Mouse (Mus musculus) liver, adult 2 months (tissue): ENCODE measurements around the gene Palld. TPM values are rescaled to one million over a fixed set of nuclear protein-coding genes. Genes with fewer than 3 reads are reported as not detected.

Experiments
- DNase-seq: peaks from one replicate; pipeline ENCODE4 v3.0.0-alpha.2; 2011; ENCODE audit warnings: low read depth, low spot score; ENCODE audit errors: extremely low read depth
- H3K27ac ChIP-seq: fragments of 200-500 bp; replicated peaks from 2 replicates; pipeline ENCODE4 v1.5.1; 2012; ENCODE audit warnings: low read depth, mild to moderate bottlenecking, control low read depth, inconsistent platforms, low read length; ENCODE audit not compliant: insufficient read depth
- H3K27me3 ChIP-seq: fragments of 200-500 bp; 2 replicates; pipeline ENCODE4 v1.6.1; 2012; ENCODE audit warnings: mild to moderate bottlenecking, moderate library complexity, low read length, inconsistent platforms; ENCODE audit not compliant: control insufficient read depth, insufficient read depth
- H3K36me3 ChIP-seq: fragments of 200-500 bp; 2 replicates; pipeline ENCODE4 v1.6.1; 2012; ENCODE audit warnings: low read length, inconsistent platforms; ENCODE audit not compliant: control insufficient read depth, insufficient read depth
- H3K4me1 ChIP-seq: fragments of 200-500 bp; 2 replicates; pipeline ENCODE4 v1.6.1; 2011; ENCODE audit warnings: low read length; ENCODE audit not compliant: control insufficient read depth, insufficient read depth
- H3K4me3 ChIP-seq: fragments of 200-500 bp; 2 replicates; pipeline ENCODE4 v1.5.1; 2011; ENCODE audit warnings: low read depth, mild to moderate bottlenecking, control low read depth, low read length, moderate library complexity; ENCODE audit not compliant: insufficient read depth
- H3K79me2 ChIP-seq: fragments of 200-500 bp; 2 replicates; pipeline ENCODE4 v1.6.1; 2012; ENCODE audit warnings: inconsistent platforms, mild to moderate bottlenecking, low read length, moderate library complexity; ENCODE audit not compliant: control insufficient read depth, insufficient read depth
- H3K9ac ChIP-seq: fragments of 200-500 bp; 2 replicates; pipeline ENCODE4 v1.6.1; 2012; ENCODE audit warnings: low read depth, mild to moderate bottlenecking, control low read depth, inconsistent platforms, low read length
- CTCF ChIP-seq: fragments of 200-500 bp; IDR thresholded peaks from 2 replicates; pipeline ENCODE4 v1.5.1; 2011; ENCODE audit warnings: low read depth, low read length, control low read depth
- POLR2A ChIP-seq: fragments of 200-500 bp; IDR thresholded peaks from 2 replicates; pipeline ENCODE4 v1.6.1; 2011; ENCODE audit warnings: low read length, control low read depth; ENCODE audit not compliant: insufficient read depth; ENCODE audit errors: extremely low read depth
- WGBS: fragments of 180-500 bp; shearing (Covaris S2); methylation state at CpG from one replicate; pipeline ENCODE4 v1.1.7; 2018; 5-methylcytosine and 5-hydroxymethylcytosine counted together
- polyA plus RNA-seq: library from polyadenylated mRNA; depleted of rRNA; stranded (reverse); fragments of >200 nt; gene quantifications from 2 replicates; pipeline ENCODE4 v1.2.3, GENCODE M21; 2012
- total RNA-seq: library from RNA; depleted of rRNA; stranded (reverse); fragments of >200 nt; gene quantifications from 2 replicates; pipeline ENCODE4 v1.2.3, GENCODE M21; 2014

Palld gene
- total and polyA plus RNA-seq, 2 experiments: 10.1 to 17.8 TPM

DNA sequence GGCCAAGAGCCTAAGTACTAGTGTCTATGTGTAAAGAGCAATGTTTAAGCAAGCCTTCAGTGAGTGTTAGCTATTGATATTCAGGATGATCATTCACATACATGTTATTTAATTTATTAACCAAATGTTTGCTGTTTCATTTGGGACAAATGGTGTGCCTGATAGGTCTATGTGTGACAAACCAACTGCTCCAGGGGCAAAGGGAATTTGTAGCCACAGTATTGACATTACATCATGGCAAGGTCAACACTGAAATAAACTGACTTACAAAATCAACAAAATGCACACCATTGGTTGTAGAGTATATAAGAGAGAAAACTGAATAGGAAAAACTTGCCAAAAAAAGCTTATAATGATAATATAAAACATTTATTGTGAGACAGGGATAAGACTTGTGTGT is 333.3 kb downstream of the Palld start:
- peak overlapping the region; percentile 84 for H3K27ac ChIP-seq
- peak; percentile 84 for DNase-seq
- TF ChIP-seq POLR2A (no peak), CTCF (no peak)
- H3K9ac ChIP-seq: no peak overlapping the region
- H3K27me3 ChIP-seq: no peaks in the 10 kb centered on the region
- peaks cover 31% of the 10 kb centered on the region for H3K4me1 ChIP-seq
- H3K4me3 ChIP-seq: no peak overlapping the region
- H3K79me2 ChIP-seq: peaks cover 14% of the 10 kb centered on the region; the same call in 1 of the 2 replicates
- peaks cover 2% of the 10 kb centered on the region; the same call in 1 of the 2 replicates for H3K36me3 ChIP-seq

DNA sequence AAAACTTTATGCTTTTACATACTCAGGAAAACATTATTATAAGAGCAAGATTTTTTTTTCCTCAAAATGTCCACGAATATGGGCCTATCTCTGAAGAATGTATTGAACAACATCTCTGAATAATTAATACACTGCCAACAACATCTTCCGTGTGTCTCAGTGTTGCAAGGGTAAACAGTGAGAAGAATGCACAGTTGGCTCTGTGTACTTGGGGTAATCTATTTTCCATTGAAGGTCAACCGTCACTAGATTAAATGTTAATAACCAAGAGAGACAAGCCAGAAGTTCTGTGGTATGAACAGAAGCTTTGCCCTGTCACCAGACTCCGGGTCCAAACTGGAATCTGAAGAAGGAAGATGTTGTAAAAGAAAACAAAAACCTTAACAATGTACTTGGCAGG is 339.1 kb downstream of the Palld start:
- Histone ChIP-seq H3K27me3 (no peaks in the 10 kb centered on the region), H3K27ac (no peak overlapping the region), H3K9ac (no peak overlapping the region), H3K79me2 (peaks cover 5% of the 10 kb centered on the region; the same call in 1 of the 2 replicates), H3K4me3 (no peak overlapping the region), H3K4me1 (peaks cover 18% of the 10 kb centered on the region), H3K36me3 (peaks cover 4% of the 10 kb centered on the region)
- WGBS: 17% methylated on average over 4 of the region's 4 CpGs
- DNase-seq: peak; percentile 67
- TF ChIP-seq CTCF (no peak), POLR2A (no peak)

DNA sequence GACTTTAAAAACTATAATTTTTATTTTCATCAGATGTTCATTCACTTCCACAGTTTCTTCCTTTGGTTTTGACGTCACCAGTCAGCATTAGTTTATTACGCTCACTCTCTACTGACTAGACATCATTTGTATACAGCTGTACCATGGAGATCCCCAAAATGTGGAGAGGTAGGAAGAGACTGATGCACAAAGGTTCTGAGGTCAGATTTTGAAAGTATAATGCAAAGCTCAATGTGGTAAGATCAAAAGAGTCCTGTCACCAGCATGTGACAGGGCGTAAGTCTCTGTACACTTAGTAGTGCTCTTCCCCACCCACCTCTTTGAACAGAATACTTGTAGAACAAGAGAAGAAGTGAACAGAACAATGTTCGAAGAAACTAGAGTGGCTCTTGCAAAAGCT is 339.9 kb downstream of the Palld start:
- no peak for TF ChIP-seq POLR2A
- no peak for TF ChIP-seq CTCF
- Histone ChIP-seq H3K4me3 (no peak overlapping the region), H3K79me2 (peaks cover under 1% of the 10 kb centered on the region; the same call in 1 of the 2 replicates), H3K36me3 (peaks cover 4% of the 10 kb centered on the region), H3K4me1 (peaks cover 22% of the 10 kb centered on the region), H3K27ac (no peak overlapping the region), H3K9ac (no peak overlapping the region), H3K27me3 (no peaks in the 10 kb centered on the region)
- 88% methylated on average over 4 of the region's 4 CpGs for WGBS
- DNase-seq: no peak

DNA sequence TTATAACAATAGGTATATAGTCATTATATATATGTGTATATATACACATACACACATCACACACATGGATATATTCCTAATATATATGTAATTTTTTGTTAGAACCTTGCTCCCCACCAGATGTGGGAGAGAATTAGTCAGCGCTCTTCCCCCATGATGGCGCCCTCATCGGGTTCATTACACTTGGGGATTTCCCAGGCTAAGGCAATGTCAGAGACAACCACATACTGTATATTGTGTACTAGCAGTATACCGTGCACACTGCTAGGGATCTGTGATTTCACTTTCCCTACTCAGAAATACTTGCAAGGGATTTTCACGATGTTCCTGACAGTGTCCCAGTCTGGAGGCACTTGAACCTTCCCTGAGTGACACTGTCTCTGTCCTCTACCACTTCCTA is 341.3 kb downstream of the Palld start:
- H3K36me3 ChIP-seq: peaks cover 2% of the 10 kb centered on the region

DNA sequence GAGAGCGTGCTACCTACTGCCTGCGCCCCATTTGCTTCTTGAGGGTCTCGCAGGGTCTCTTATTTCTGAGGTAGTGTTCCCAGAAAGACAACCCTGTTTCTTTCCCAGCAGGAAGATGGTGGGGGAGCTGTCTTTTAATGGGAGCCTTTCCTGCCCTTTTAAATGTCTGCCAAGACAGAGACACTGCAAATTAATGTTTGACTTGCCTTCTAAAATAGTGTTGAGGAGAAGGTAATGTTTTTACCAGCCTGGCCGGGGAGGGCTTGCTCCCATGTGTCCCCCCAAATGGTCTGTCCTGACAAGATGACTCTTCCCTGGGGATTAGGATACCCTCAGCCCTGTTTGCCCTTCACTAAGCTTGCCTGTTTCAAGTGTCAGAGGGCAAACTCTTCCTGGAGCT is 342.5 kb downstream of the Palld start:
- Histone ChIP-seq H3K27me3 (no peaks in the 10 kb centered on the region), H3K79me2 (peaks cover 20% of the 10 kb centered on the region; the same call in 1 of the 2 replicates), H3K9ac (peak overlapping the region; percentile 66; the same call in 1 of the 2 replicates), H3K4me1 (peaks cover 34% of the 10 kb centered on the region), H3K36me3 (peaks cover 6% of the 10 kb centered on the region), H3K27ac (peak overlapping the region; percentile 94), H3K4me3 (no peak overlapping the region)
- WGBS: 36% methylated on average over 4 of the region's 4 CpGs
- TF ChIP-seq CTCF (no peak), POLR2A (no peak)
- DNase-seq: no peak

More for the DNA sequence above, 341.3 kb downstream of the Palld start:
- peak overlapping the region; percentile 35; the same call in 1 of the 2 replicates for H3K27ac ChIP-seq
- H3K27me3 ChIP-seq: no peaks in the 10 kb centered on the region
- H3K9ac ChIP-seq: no peak overlapping the region
- TF ChIP-seq CTCF (no peak), POLR2A (no peak)
- H3K79me2 ChIP-seq: peaks cover 14% of the 10 kb centered on the region; the same call in 1 of the 2 replicates
- peaks cover 31% of the 10 kb centered on the region for H3K4me1 ChIP-seq
- no peak for DNase-seq
- H3K4me3 ChIP-seq: no peak overlapping the region
- 92% methylated on average over 5 of the region's 5 CpGs for WGBS

DNA sequence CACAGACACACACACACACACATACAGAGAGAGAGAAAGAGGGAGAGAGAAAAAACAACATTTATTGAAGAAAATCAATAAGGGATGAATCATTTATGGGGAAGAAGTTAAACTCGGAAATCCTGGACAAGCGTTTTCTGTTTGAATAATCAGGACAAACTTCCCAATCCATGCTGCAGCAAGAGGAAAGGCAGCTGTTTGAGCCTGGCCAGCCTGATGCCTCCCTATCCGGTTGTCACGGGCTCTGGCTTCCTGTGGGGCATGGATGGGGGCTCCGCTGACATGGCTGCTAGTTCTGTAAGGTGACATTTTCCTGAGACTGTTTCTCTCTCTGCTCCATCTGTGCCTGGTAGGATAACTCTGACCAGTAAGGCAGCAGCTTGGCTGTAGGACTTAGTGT is 343.0 kb downstream of the Palld start:
- TF ChIP-seq POLR2A: no peak
- TF ChIP-seq CTCF: no peak
- peak overlapping the region; percentile 34 for H3K4me3 ChIP-seq
- peaks cover 6% of the 10 kb centered on the region for H3K36me3 ChIP-seq
- no peaks in the 10 kb centered on the region for H3K27me3 ChIP-seq
- WGBS: 20% methylated on average over 5 of the region's 5 CpGs
- peak overlapping the region; percentile 66 for H3K9ac ChIP-seq
- peaks cover 20% of the 10 kb centered on the region; the same call in 1 of the 2 replicates for H3K79me2 ChIP-seq
- peak overlapping the region; percentile 94 for H3K27ac ChIP-seq
- peaks cover 34% of the 10 kb centered on the region for H3K4me1 ChIP-seq
- DNase-seq: peak; percentile 81
